ENCODE assay signal across 23 mouse cellular contexts in genomic region chr9:77759756-77760155, GRCm38 (mm10). TPM values are rescaled to one million over a fixed set of nuclear protein-coding genes. Genes with fewer than 3 reads are reported as not detected.
DNase-seq lines count a peak whose midpoint lies in the region; ATAC-seq and TF ChIP-seq lines count a peak whose summit lies in the region.
"Had no signal": no experiment of that assay in that cellular context is flagged by ENCODE, and none has a peak within 500 bp of the region (broad histone marks: within the 10 kb centered on the region; RNA-seq: fewer than 3 reads in every experiment).

No protein-coding gene starts in this region.

- 0 out of 2 replicates have a peak, but pooled peaks cover 2% of the 10 kb centered on the region for H3K4me1 ChIP-seq in kidney, postnatal 0 days (replicated peaks; ENCODE audit: insufficient read depth, low read length)

- no peak overlapping the region for H3K4me3 ChIP-seq in kidney, postnatal 0 days (replicated peaks; ENCODE audit: low read depth, low read length)
- H3K4me3 ChIP-seq: embryonic facial prominence, embryonic 12.5 days; hindbrain, embryonic 13.5 days; midbrain, embryonic 15.5 days; myocyte; neural tube, embryonic 13.5 days had no signal

- peak; percentile 17; the same call in 1 of the 2 replicates for TF ChIP-seq CTCF in kidney, postnatal 0 days (IDR thresholded peaks at IDR 0.05; ENCODE audit: low read depth)

- no peak for ATAC-seq in kidney, postnatal 0 days (replicated peaks; ENCODE audit: low FRiP score, low read depth)
- ATAC-seq: forebrain, postnatal 0 days; lung, postnatal 0 days; midbrain, embryonic 15.5 days had no signal

- no peak overlapping the region for H3K4me2 ChIP-seq in kidney, postnatal 0 days (ENCODE audit: low read length)
- H3K4me2 ChIP-seq: embryonic facial prominence, embryonic 12.5 days; hindbrain, embryonic 13.5 days; midbrain, embryonic 15.5 days; neural tube, embryonic 13.5 days had no signal

- peak; percentile 46 for DNase-seq in adrenal gland, adult 2 months
- no peak for DNase-seq in adrenal gland, postnatal 4 days (ENCODE audit: low spot score in 2 of 2)
- no peak for DNase-seq in kidney, postnatal 0 days (ENCODE audit: low spot score)
- no peak for DNase-seq in kidney, adult 11 months
- DNase-seq in adrenal gland, postnatal 36 days = peak; percentile 53 to 60
- DNase-seq in embryo, embryonic 10.5 days (ENCODE audit: low spot score) = no peak
- DNase-seq in left cerebral cortex, postnatal 4 days = no peak
- DNase-seq: cerebellum, adult 11-12 months; cerebellum, postnatal 14 days; forebrain, postnatal 0 days; gastrocnemius, postnatal 14 days; heart, adult 18-20 months; heart, postnatal 36 days; retina, postnatal 1 day; right cerebral cortex, postnatal 25 days; spleen, adult 18-20 months had no signal

- H3K9ac ChIP-seq in kidney, postnatal 0 days (ENCODE audit: low read depth, low read length) = no peak overlapping the region
- H3K9ac ChIP-seq: embryonic facial prominence, embryonic 12.5 days; forebrain, postnatal 0 days; hindbrain, embryonic 13.5 days; midbrain, embryonic 15.5 days; neural tube, embryonic 13.5 days had no signal

- H3K36me3 ChIP-seq in kidney, postnatal 0 days (ENCODE audit: insufficient read depth, low read length) = 0 out of 2 replicates have a peak, but pooled peaks cover 11% of the 10 kb centered on the region

- intact Hi-C loops in left cerebral cortex, postnatal 4 days (cut with DNase I) = loop anchor here (10.0 kb wide), 1 partner anchor 105 kb away; no protein-coding TSS in a partner anchor

- H3K9me3 ChIP-seq in kidney, postnatal 0 days (replicated peaks; ENCODE audit: low read length) = no peaks in the 10 kb centered on the region
- H3K9me3 ChIP-seq: embryonic facial prominence, embryonic 12.5 days; hindbrain, embryonic 13.5 days; midbrain, embryonic 15.5 days; neural tube, embryonic 13.5 days had no signal

- no peak overlapping the region for H3K27ac ChIP-seq in kidney, postnatal 0 days
- H3K27ac ChIP-seq: embryonic facial prominence, embryonic 12.5 days; hindbrain, embryonic 13.5 days; macrophage; midbrain, embryonic 15.5 days; neural tube, embryonic 13.5 days had no signal

- H3K27me3 ChIP-seq in kidney, postnatal 0 days (ENCODE audit: insufficient read depth, low read length) = no peaks in the 10 kb centered on the region
- H3K27me3 ChIP-seq: embryonic facial prominence, embryonic 12.5 days; hindbrain, embryonic 13.5 days; midbrain, embryonic 15.5 days; neural tube, embryonic 13.5 days had no signal

- WGBS in kidney, postnatal 0 days = 59% methylated on average over 6 of the region's 6 CpGs

RNA-seq across cellular contexts. Expression of gene Gclc, which starts 5.4 kb away (rescaled TPM):
- 10 to 100 TPM; 35.8 to 44.5 TPM for total RNA-seq in adrenal gland, adult 2 months (2021)
- 13.3 and 14.5 TPM in 2 replicates for polyA plus RNA-seq in adrenal gland, adult 2 months (2012; rRNA removed)
- total RNA-seq in adrenal gland, postnatal 4 days (2021) = 10 to 100 TPM; 45.1 to 45.5 TPM
- polyA plus RNA-seq in kidney, postnatal 0 days (2015; fragmentation: Nextera tagmentation; extraction: Ambion mirVana) = 41.7 and 44.6 TPM in 2 replicates
- total RNA-seq in adrenal gland, postnatal 36 days (2021) = 10 to 100 TPM; 40.9 to 47.2 TPM
- 10 to 100 TPM; 23.4 to 26.0 TPM for total RNA-seq in left cerebral cortex, postnatal 4 days (2021)

Comparison
In these comparisons a context has a peak if more than half of its experiments do, and no peak if none do; other contexts are left out.
1. DNase-seq: peak in adrenal gland, adult 2 months (single experiment) and adrenal gland, postnatal 36 days (2 of 2); none in adrenal gland, postnatal 4 days (0 of 2), kidney, postnatal 0 days (single experiment), kidney, adult 11 months (single experiment), embryo, embryonic 10.5 days (single experiment) and left cerebral cortex, postnatal 4 days (single experiment).